Mouse (Mus musculus) forebrain, embryonic 10.5 days (tissue): ENCODE data around the gene Crybg2. TPM values are rescaled to one million over a fixed set of nuclear protein-coding genes. Genes with fewer than 3 reads are reported as not detected.

Source experiments
- DNase-seq: peaks from one replicate; pipeline ENCODE4 v3.0.0-alpha.2; 2017; ENCODE audit warnings: low spot score; ENCODE audit errors: extremely low spot score
- H3K27ac ChIP-seq: fragments of 300-500 bp; sonication (generic); 2 replicates; pipeline ENCODE4 v1.5.1; 2016; ENCODE audit warnings: mild to moderate bottlenecking
- H3K27me3 ChIP-seq: fragments of 300-500 bp; sonication (generic); 2 replicates; pipeline ENCODE4 v1.6.1; 2016; ENCODE audit warnings: mild to moderate bottlenecking; ENCODE audit not compliant: poor library complexity, severe bottlenecking
- H3K36me3 ChIP-seq: fragments of 300-500 bp; sonication (generic); replicated peaks from 2 replicates; pipeline ENCODE4 v1.6.1; 2016; ENCODE audit warnings: mild to moderate bottlenecking, moderate library complexity
- H3K4me1 ChIP-seq: fragments of 300-500 bp; sonication (generic); 2 replicates; pipeline ENCODE4 v1.6.1; 2016
- H3K4me3 ChIP-seq: fragments of 300-500 bp; sonication (generic); 2 replicates; pipeline ENCODE4 v1.5.1; 2016; ENCODE audit warnings: mild to moderate bottlenecking, moderate library complexity
- H3K9me3 ChIP-seq: fragments of 300-500 bp; sonication (generic); 2 replicates; pipeline ENCODE4 v1.6.1; 2016; ENCODE audit warnings: mild to moderate bottlenecking, moderate library complexity
- WGBS: fragments of 180-500 bp; shearing (Covaris S2); methylation state at CpG from one replicate; pipeline ENCODE4 v1.1.7; 2016; 5-methylcytosine and 5-hydroxymethylcytosine counted together
- polyA plus RNA-seq: library from polyadenylated mRNA; unstranded; fragments of >200 nt; fragmentation: Nextera tagmentation; extraction: Ambion mirVana; gene quantifications from 2 replicates; pipeline ENCODE4 v1.2.1, GENCODE M21; 2016

The Crybg2 gene
- polyA plus RNA-seq, 1 experiment from 2014 or later = 1.7 TPM

DNA sequence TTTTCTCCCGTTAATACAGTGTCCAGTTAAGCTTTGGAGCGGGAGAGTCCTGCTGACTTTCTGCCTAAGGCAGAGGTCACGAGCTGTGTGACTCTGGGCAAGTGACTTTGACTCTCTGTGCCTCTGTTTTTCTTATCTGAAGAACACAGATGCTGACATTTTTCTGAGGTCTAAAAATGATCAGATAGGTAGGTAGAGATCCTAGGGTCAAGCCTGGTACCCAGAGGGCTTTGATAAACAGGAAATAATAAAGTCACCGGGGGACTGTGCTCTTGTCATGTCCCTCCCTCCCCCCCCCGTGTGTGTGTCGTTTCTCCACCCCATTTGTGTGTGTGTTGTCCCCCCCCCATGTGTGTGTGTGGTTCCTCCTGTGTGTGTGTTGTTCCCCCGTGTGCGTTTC is 1.9 kb downstream of the Crybg2 start:
- Histone ChIP-seq H3K27me3 (peaks cover 74% of the 10 kb centered on the region), H3K36me3 (no peaks in the 10 kb centered on the region), H3K4me1 (peaks cover 40% of the 10 kb centered on the region), H3K4me3 (no peak overlapping the region), H3K27ac (no peak overlapping the region), H3K9me3 (no peaks in the 10 kb centered on the region)
- WGBS = 69% methylated on average over 8 of the region's 8 CpGs
- DNase-seq = no peak

DNA sequence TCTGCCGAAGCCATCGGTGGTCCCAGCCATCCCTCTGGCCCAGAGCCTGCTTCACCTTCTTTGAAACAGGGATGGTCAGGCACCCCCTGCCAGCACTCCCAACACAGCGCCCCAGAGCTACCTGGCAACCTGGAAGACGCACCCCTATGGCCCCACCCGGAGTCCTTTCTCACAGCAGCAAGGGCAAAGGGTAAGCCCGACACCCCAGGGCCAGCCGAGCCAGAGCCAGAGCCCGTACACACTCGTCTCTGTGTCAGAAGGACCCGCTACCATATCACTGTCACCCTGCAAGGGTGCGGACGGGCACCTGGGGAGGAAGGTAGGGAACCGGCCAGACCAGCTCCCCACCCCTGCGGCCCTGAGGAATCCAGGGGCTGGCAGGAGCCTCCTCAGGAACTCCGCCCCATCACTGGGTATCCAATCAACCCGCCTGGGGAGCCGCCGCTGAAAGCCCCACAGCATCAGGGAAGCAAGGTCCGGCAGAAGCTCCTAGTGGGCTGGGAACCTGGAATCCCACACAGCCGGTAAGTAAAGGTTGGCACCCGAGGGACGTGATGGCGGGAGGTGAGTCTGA is 4.9 kb downstream of the Crybg2 start:
- no peaks in the 10 kb centered on the region for H3K9me3 ChIP-seq
- DNase-seq = no peak
- 26% methylated on average over 23 of the region's 23 CpGs for WGBS
- peaks cover 23% of the 10 kb centered on the region for H3K4me1 ChIP-seq
- H3K27me3 ChIP-seq = peaks cover 55% of the 10 kb centered on the region
- H3K4me3 ChIP-seq = peak overlapping the region; percentile 5; the same call in 1 of the 2 replicates
- H3K36me3 ChIP-seq = no peaks in the 10 kb centered on the region
- 0 out of 2 replicates have a peak overlapping the region, but pooled peaks have one; percentile 27 for H3K27ac ChIP-seq

- Histone ChIP-seq H3K4me1 (peaks cover 13% of the 10 kb centered on the region), H3K36me3 (no peaks in the 10 kb centered on the region), H3K27ac (no peak overlapping the region), H3K9me3 (no peaks in the 10 kb centered on the region), H3K4me3 (no peak overlapping the region), H3K27me3 (peaks cover 38% of the 10 kb centered on the region)
- no peak for DNase-seq
- 96% methylated on average over 8 of the region's 8 CpGs for WGBS
These were observed 6.8 kb downstream of the Crybg2 start for GRCm38 (mm10) chr4:134067383-134067782.

- H3K27me3 ChIP-seq = peaks cover 38% of the 10 kb centered on the region
- DNase-seq = no peak
- H3K4me3 ChIP-seq = no peak overlapping the region
- 84% methylated on average over 7 of the region's 7 CpGs for WGBS
- no peaks in the 10 kb centered on the region for H3K36me3 ChIP-seq
- no peak overlapping the region for H3K27ac ChIP-seq
- H3K9me3 ChIP-seq = peaks cover 3% of the 10 kb centered on the region; the same call in 1 of the 2 replicates
- peaks cover 13% of the 10 kb centered on the region for H3K4me1 ChIP-seq
These were observed 7.4 kb downstream of the Crybg2 start for GRCm38 (mm10) chr4:134067833-134068544.

- Histone ChIP-seq H3K4me3 (no peak overlapping the region), H3K36me3 (no peaks in the 10 kb centered on the region), H3K9me3 (peaks cover 3% of the 10 kb centered on the region; the same call in 1 of the 2 replicates), H3K27ac (no peak overlapping the region), H3K27me3 (peaks cover 34% of the 10 kb centered on the region), H3K4me1 (peaks cover 13% of the 10 kb centered on the region)
- WGBS = 90% methylated on average over 4 of the region's 4 CpGs
- DNase-seq = no peak
These were observed 8.4 kb downstream of the Crybg2 start for GRCm38 (mm10) chr4:134068793-134069580.

DNA sequence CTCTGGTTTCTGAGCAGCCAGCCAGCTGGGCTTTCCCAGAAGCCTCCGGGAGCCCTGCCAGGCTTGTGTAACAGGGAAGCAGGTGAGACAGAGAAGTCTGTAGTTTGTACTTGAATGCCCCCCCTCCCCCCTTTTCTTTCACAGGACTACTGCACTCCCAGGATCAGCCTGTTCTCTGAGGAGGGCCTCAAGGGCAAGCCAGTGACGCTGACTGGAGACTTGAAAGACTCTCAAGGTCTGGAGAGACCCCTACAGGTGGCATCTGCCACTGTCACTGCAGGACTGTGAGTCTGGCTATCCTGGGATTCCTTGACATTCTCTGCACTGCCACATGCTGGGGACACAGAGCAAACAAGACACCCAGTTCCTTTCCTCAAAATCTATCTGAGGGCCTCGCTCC is 18.1 kb downstream of the Crybg2 start:
- Histone ChIP-seq H3K4me3 (no peak overlapping the region), H3K27me3 (peaks cover 40% of the 10 kb centered on the region), H3K9me3 (no peaks in the 10 kb centered on the region), H3K36me3 (no peaks in the 10 kb centered on the region), H3K27ac (peak overlapping the region; percentile 70), H3K4me1 (peaks cover 28% of the 10 kb centered on the region)
- 26% methylated on average over 3 of the region's 3 CpGs for WGBS
- DNase-seq = peak; percentile 62

DNA sequence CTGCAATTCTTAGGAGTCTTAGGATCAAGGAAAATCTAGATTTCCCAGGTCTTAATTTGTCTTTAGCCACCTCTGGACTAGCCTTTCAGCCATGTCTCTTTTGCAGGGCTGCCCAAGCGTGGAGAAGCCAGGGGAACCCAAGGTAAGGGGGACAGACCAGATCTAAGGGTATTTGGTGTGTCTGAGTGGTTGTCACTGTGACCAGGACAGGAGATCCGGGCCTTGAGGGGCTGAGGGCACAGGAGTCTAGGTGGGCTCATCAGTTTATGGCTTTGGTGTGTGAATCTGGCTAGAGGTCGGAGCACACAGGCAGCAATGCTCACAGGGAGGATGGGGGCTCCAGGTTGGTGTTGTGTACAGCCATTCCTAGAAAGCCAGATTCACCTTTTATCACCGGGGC is 20.1 kb downstream of the Crybg2 start:
- Histone ChIP-seq H3K9me3 (no peaks in the 10 kb centered on the region; the same call in 1 of the 2 replicates), H3K4me3 (0 out of 2 replicates have a peak overlapping the region, but pooled peaks have one; percentile 67), H3K36me3 (no peaks in the 10 kb centered on the region), H3K27me3 (peaks cover 41% of the 10 kb centered on the region), H3K4me1 (peaks cover 28% of the 10 kb centered on the region), H3K27ac (no peak overlapping the region)
- DNase-seq = no peak
- 87% methylated on average over 4 of the region's 4 CpGs for WGBS

- under 1% methylated on average over 41 of the region's 41 CpGs for WGBS
- Histone ChIP-seq H3K27me3 (peaks cover 41% of the 10 kb centered on the region), H3K27ac (peak overlapping the region; percentile 72), H3K4me1 (peaks cover 28% of the 10 kb centered on the region), H3K4me3 (peak overlapping the region; percentile 67), H3K9me3 (no peaks in the 10 kb centered on the region; the same call in 1 of the 2 replicates), H3K36me3 (no peaks in the 10 kb centered on the region)
- DNase-seq = peak; percentile 74
These were observed 21.2 kb downstream of the Crybg2 start for GRCm38 (mm10) chr4:134081730-134082386.

- WGBS = 17% methylated on average over 7 of the region's 7 CpGs
- peak overlapping the region; percentile 72 for H3K27ac ChIP-seq
These were observed 21.8 kb downstream of the Crybg2 start for GRCm38 (mm10) chr4:134082460-134082859.

DNA sequence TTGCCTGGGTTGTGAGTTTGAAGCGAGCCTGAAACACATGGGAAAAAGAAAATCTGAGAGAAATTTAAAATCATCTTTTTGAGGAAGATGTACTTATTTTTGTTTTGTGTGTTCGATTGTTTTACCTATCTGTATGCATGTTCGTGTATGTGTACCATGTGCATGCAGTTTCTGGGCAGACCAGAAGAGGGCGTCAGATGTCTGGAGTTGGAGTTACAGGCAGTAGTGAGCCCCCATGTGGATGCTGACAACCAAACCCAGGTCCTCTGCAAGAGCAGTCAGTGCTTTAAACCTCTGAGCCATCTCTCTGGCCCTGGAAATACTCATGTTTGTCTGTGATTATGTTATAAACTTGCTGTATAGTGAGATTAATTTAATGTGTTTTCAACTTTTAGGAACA is 24.4 kb downstream of the Crybg2 start:
- Histone ChIP-seq H3K4me3 (no peak overlapping the region), H3K4me1 (peaks cover 18% of the 10 kb centered on the region), H3K36me3 (no peaks in the 10 kb centered on the region), H3K27me3 (peaks cover 35% of the 10 kb centered on the region), H3K27ac (no peak overlapping the region), H3K9me3 (no peaks in the 10 kb centered on the region; the same call in 1 of the 2 replicates)
- WGBS = 85% methylated on average over 4 of the region's 4 CpGs
- no peak for DNase-seq

More at GRCm38 (mm10) chr4:134082460-134082859, 21.8 kb downstream of the Crybg2 start:
- peaks cover 28% of the 10 kb centered on the region for H3K4me1 ChIP-seq
- no peaks in the 10 kb centered on the region; the same call in 1 of the 2 replicates for H3K9me3 ChIP-seq
- H3K4me3 ChIP-seq = peak overlapping the region; percentile 67
- no peaks in the 10 kb centered on the region for H3K36me3 ChIP-seq
- no peak for DNase-seq
- H3K27me3 ChIP-seq = peaks cover 41% of the 10 kb centered on the region

GRCm38 (mm10) chr4:134087412-134087811 is 26.8 kb downstream of the Crybg2 start:
- Histone ChIP-seq H3K27me3 (peaks cover 14% of the 10 kb centered on the region), H3K36me3 (no peaks in the 10 kb centered on the region), H3K27ac (no peak overlapping the region), H3K9me3 (no peaks in the 10 kb centered on the region; the same call in 1 of the 2 replicates), H3K4me1 (peaks cover 5% of the 10 kb centered on the region), H3K4me3 (no peak overlapping the region)
- 54% methylated on average over 7 of the region's 7 CpGs for WGBS
- peak; percentile 52 for DNase-seq

DNA sequence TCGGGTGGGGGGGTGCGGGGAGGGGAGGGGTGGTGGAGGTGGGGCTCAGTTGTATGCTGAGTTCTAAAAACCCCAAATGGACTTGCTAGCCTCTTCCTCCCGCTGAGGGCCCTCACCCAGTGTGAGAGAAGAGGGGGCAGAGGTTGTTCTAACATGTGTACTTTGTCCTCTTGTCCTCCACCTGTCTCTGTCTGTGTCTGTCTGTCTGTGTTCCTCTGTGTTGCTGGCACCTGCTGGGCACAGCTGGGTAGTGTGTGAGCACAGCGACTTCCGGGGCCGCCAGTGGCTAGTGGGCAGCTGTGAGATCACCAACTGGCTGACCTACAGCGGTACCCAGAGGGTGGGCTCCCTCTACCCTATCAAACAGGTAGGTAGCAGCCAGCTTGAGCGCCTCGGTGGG is 28.4 kb downstream of the Crybg2 start:
- H3K27me3 ChIP-seq = no peaks in the 10 kb centered on the region
- no peaks in the 10 kb centered on the region for H3K4me1 ChIP-seq
- no peaks in the 10 kb centered on the region; the same call in 1 of the 2 replicates for H3K9me3 ChIP-seq
- DNase-seq = no peak
- no peak overlapping the region for H3K27ac ChIP-seq
- WGBS = 82% methylated on average over 9 of the region's 9 CpGs
- H3K36me3 ChIP-seq = no peaks in the 10 kb centered on the region
- no peak overlapping the region for H3K4me3 ChIP-seq
